Mouse (Mus musculus) heart, postnatal 0 days (tissue): Measurements from ENCODE around the gene Foxb2. TPM values are rescaled to one million over a fixed set of nuclear protein-coding genes. Genes with fewer than 3 reads are reported as not detected.

ENCODE experiments used
- ATAC-seq: fragments of 200-750 bp; cut with Nextera tagmentation; 2 replicates; pipeline ENCODE4 v1.8.0; 2017; ENCODE audit warnings: low read depth, moderate number of reproducible peaks, moderate library complexity; ENCODE audit not compliant: insufficient read depth
- DNase-seq: peaks from one replicate; pipeline ENCODE4 v3.0.0-alpha.2; 2016; ENCODE audit warnings: low spot score
- H3K27ac ChIP-seq: fragments of 300-500 bp; sonication (generic); 2 replicates; pipeline ENCODE4 v1.5.1; 2014; ENCODE audit warnings: low read depth, mild to moderate bottlenecking
- H3K27me3 ChIP-seq: fragments of 300-500 bp; sonication (generic); 2 replicates; pipeline ENCODE4 v1.6.1; 2014; ENCODE audit warnings: low read length, mixed read lengths; ENCODE audit not compliant: control insufficient read depth, insufficient read depth
- H3K36me3 ChIP-seq: fragments of 300-500 bp; sonication (generic); replicated peaks from 2 replicates; pipeline ENCODE4 v1.6.1; 2014; ENCODE audit warnings: low read length, mixed read lengths; ENCODE audit not compliant: control insufficient read depth, insufficient read depth
- H3K4me1 ChIP-seq: fragments of 300-500 bp; sonication (generic); 2 replicates; pipeline ENCODE4 v1.6.1; 2014; ENCODE audit warnings: antibody characterized with exemption; ENCODE audit not compliant: control insufficient read depth, insufficient read depth
- H3K4me2 ChIP-seq: fragments of 300-500 bp; sonication (generic); 2 replicates; pipeline ENCODE4 v1.6.1; 2014; ENCODE audit warnings: low read depth, mild to moderate bottlenecking, low read length, moderate library complexity
- H3K4me3 ChIP-seq: fragments of 300-500 bp; sonication (generic); 2 replicates; pipeline ENCODE4 v1.5.1; 2014; ENCODE audit warnings: low read depth, low read length
- H3K9ac ChIP-seq: fragments of 300-500 bp; sonication (generic); replicated peaks from 2 replicates; pipeline ENCODE4 v1.6.1; 2014; ENCODE audit warnings: low read depth, low read length, mixed read lengths
- H3K9me3 ChIP-seq: fragments of 300-500 bp; sonication (generic); replicated peaks from 2 replicates; pipeline ENCODE4 v1.6.1; 2016; ENCODE audit warnings: low read length; ENCODE audit not compliant: control insufficient read depth
- CTCF ChIP-seq: IDR thresholded peaks from 2 replicates; pipeline ENCODE4 v1.5.1; 2016; ENCODE audit warnings: antibody characterized with exemption, control low read depth, low read depth
- EP300 ChIP-seq: IDR thresholded peaks from 2 replicates; pipeline ENCODE4 v1.6.1; 2016; ENCODE audit warnings: antibody characterized with exemption, low read depth
- WGBS: fragments of 180-500 bp; shearing (Covaris S2); extraction: QIAGEN DNeasy Blood & Tissue Kit; methylation state at CpG from one replicate; pipeline ENCODE4 v1.1.7; 2014; 5-methylcytosine and 5-hydroxymethylcytosine counted together
- polyA plus RNA-seq: library from polyadenylated mRNA; unstranded; fragments of >200 nt; fragmentation: Nextera tagmentation; extraction: Ambion mirVana; gene quantifications from 2 replicates; pipeline ENCODE4 v1.2.1, GENCODE M21; 2015
- total RNA-seq: library from RNA; depleted of rRNA; stranded (reverse); fragments of >200 nt; gene quantifications from 2 replicates; pipeline ENCODE4 v1.2.3, GENCODE M21; 2014; ENCODE audit warnings: low replicate concordance; rRNA removed

Gene Foxb2
- total and polyA plus RNA-seq, 2 experiments from 2014 or later = not detected

- Histone ChIP-seq H3K9ac (no peak overlapping the region), H3K4me3 (no peak overlapping the region), H3K9me3 (no peaks in the 10 kb centered on the region), H3K27ac (no peak overlapping the region), H3K36me3 (no peaks in the 10 kb centered on the region), H3K27me3 (no peaks in the 10 kb centered on the region), H3K4me1 (no peaks in the 10 kb centered on the region), H3K4me2 (no peak overlapping the region)
- TF ChIP-seq CTCF (no peak), EP300 (no peak)
- WGBS = 48% methylated on average over 9 of the region's 9 CpGs
- ATAC-seq = no peak
- no peak for DNase-seq
Measured at GRCm38 (mm10) chr19:16841516-16842249, 31.9 kb downstream of the Foxb2 start.

GRCm38 (mm10) chr19:16841001-16841400 lies 32.6 kb downstream of the Foxb2 start:
- H3K27me3 ChIP-seq = no peaks in the 10 kb centered on the region
- no peak for TF ChIP-seq EP300
- no peak for TF ChIP-seq CTCF
- H3K36me3 ChIP-seq = no peaks in the 10 kb centered on the region
- H3K4me3 ChIP-seq = no peak overlapping the region
- H3K27ac ChIP-seq = no peak overlapping the region
- DNase-seq (no peak), ATAC-seq (no peak)
- H3K9me3 ChIP-seq = no peaks in the 10 kb centered on the region
- H3K9ac ChIP-seq = no peak overlapping the region
- H3K4me2 ChIP-seq = no peak overlapping the region
- WGBS = 83% methylated on average over 8 of the region's 8 CpGs
- H3K4me1 ChIP-seq = no peaks in the 10 kb centered on the region

GRCm38 (mm10) chr19:16827657-16828056 lies 45.9 kb downstream of the Foxb2 start:
- WGBS = 64% methylated on average over 5 of the region's 5 CpGs
- Histone ChIP-seq H3K4me1 (no peaks in the 10 kb centered on the region), H3K9me3 (no peaks in the 10 kb centered on the region), H3K4me3 (no peak overlapping the region), H3K27me3 (no peaks in the 10 kb centered on the region), H3K27ac (no peak overlapping the region), H3K4me2 (no peak overlapping the region), H3K9ac (no peak overlapping the region), H3K36me3 (no peaks in the 10 kb centered on the region)
- DNase-seq (no peak), ATAC-seq (no peak)
- TF ChIP-seq CTCF (no peak), EP300 (no peak)

- WGBS = 54% methylated on average over 5 of the region's 5 CpGs
- Histone ChIP-seq H3K9me3 (no peaks in the 10 kb centered on the region), H3K4me3 (no peak overlapping the region), H3K4me2 (no peak overlapping the region), H3K36me3 (no peaks in the 10 kb centered on the region), H3K4me1 (no peaks in the 10 kb centered on the region), H3K27me3 (no peaks in the 10 kb centered on the region), H3K9ac (no peak overlapping the region), H3K27ac (no peak overlapping the region)
- ATAC-seq (no peak), DNase-seq (no peak)
- TF ChIP-seq CTCF (no peak), EP300 (no peak)
Measured at GRCm38 (mm10) chr19:16825228-16825627, 48.4 kb downstream of the Foxb2 start.

Other genes with a start within 250 kb of the Foxb2 start
- gene Vps13a, start 92.9 kb downstream of the Foxb2 start, total RNA-seq = 6.6 and 22.3 TPM in 2 replicates
- 5.9 and 6.2 TPM in 2 replicates for gene Vps13a, start 92.9 kb downstream of the Foxb2 start, polyA plus RNA-seq
- 10.5 and 20.8 TPM in 2 replicates for gene Prune2, start 82.3 kb upstream of the Foxb2 start, total RNA-seq
- gene Prune2, start 82.3 kb upstream of the Foxb2 start, polyA plus RNA-seq = 4.0 and 4.6 TPM in 2 replicates